In genomic region chr1:135044439-135044838, GRCm38 (mm10) we compare ENCODE assay signal across 16 mouse cellular contexts.
"Had no signal": no experiment of that assay in that cellular context is flagged by ENCODE, and none has a peak within 500 bp of the region (broad histone marks: within the 10 kb centered on the region; RNA-seq: fewer than 3 reads in every experiment).

No protein-coding gene starts in this region.

- H3K27me3 ChIP-seq: neural tube, embryonic 13.5 days; neural tube, embryonic 15.5 days; stomach, embryonic 15.5 days had no signal

- H3K36me3 ChIP-seq: neural tube, embryonic 13.5 days; neural tube, embryonic 15.5 days; stomach, embryonic 15.5 days had no signal

- DNase-seq: retina, postnatal 1 day; right cerebral cortex, adult 18-20 months; right cerebral cortex, postnatal 14 days; right cerebral cortex, postnatal 25 days; right cerebral cortex, postnatal 4 days; spleen, adult 18-20 months; thymus, adult 18-20 months; thymus, adult 2 months; thymus, postnatal 14 days; thymus, postnatal 25 days; thymus, postnatal 36 days; thymus, postnatal 4 days had no signal

- H3K9ac ChIP-seq: neural tube, embryonic 13.5 days; neural tube, embryonic 15.5 days; stomach, embryonic 15.5 days had no signal

- H3K4me1 ChIP-seq: neural tube, embryonic 15.5 days; stomach, embryonic 15.5 days had no signal

- H3K27ac ChIP-seq: neural tube, embryonic 13.5 days; neural tube, embryonic 15.5 days; stomach, embryonic 15.5 days; stomach, postnatal 0 days had no signal

- H3K4me3 ChIP-seq: neural tube, embryonic 13.5 days; neural tube, embryonic 15.5 days; stomach, embryonic 15.5 days had no signal

- H3K9me3 ChIP-seq: neural tube, embryonic 13.5 days; neural tube, embryonic 15.5 days; stomach, embryonic 15.5 days had no signal

- H3K4me2 ChIP-seq: neural tube, embryonic 13.5 days; neural tube, embryonic 15.5 days; stomach, embryonic 15.5 days had no signal
